Mouse (Mus musculus): ENCODE results near the gene Rpl31.

Rpl31 gene

DNA sequence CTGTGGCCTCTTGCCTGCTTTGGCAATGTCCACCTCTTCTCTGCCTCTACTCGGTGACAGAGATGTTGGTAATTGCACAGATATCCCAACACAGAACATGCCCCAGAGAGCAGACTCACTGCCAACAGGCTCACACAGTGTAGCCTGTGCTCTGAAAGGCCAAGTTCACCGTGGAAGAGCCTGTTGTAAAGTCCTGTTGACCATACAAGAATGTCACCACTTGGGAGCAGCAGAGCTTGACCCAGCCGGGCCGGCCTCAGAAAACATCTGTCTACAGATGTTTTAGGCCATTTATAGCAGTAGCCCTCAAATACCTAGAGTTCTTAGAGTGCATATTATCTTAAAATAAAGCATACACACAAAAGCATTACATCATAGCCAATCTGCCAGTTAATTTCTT is 39.5 kb downstream of the Rpl31 start:
- peak; percentile 11 for DNase-seq

DNA sequence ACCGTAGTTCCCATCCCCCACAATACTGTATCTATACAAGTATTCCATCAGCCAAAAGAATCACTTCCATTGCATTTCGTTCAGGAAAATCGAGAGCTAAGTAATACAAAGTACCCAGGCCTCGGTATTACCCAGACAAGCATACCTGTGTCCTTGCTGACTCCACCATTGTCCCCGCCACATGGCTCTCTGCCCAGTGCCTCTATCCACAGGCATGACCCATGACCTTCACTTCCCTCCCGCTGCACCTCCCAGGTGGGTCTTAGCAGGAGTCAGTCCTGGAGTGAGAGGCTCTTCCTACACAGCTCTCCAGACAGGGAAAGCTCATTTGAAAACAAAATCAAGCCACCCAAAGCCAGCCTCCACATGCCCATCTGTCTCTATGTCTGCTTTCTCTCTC is 40.5 kb downstream of the Rpl31 start:
- DNase-seq, result peak; percentile 26

DNA sequence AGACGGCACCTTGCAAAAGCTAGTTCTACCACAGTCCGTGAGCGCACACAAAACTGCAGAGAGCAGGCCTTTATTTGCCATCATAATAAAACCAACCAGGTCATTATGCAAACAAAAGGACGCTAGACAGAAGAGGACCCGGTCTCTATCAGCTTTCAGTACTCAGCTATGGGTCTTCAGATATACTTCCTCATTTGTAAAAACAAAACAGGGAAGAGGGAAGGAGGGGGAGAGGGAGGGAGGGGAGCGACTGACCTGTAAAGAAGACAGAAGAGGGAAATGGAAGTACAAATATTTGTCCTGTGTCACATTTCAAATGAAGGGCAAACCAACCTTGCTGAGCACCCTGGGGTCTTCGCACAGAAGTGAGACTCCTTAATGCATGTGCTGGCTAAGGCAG is 41.0 kb downstream of the Rpl31 start:
- no peak for DNase-seq

DNA sequence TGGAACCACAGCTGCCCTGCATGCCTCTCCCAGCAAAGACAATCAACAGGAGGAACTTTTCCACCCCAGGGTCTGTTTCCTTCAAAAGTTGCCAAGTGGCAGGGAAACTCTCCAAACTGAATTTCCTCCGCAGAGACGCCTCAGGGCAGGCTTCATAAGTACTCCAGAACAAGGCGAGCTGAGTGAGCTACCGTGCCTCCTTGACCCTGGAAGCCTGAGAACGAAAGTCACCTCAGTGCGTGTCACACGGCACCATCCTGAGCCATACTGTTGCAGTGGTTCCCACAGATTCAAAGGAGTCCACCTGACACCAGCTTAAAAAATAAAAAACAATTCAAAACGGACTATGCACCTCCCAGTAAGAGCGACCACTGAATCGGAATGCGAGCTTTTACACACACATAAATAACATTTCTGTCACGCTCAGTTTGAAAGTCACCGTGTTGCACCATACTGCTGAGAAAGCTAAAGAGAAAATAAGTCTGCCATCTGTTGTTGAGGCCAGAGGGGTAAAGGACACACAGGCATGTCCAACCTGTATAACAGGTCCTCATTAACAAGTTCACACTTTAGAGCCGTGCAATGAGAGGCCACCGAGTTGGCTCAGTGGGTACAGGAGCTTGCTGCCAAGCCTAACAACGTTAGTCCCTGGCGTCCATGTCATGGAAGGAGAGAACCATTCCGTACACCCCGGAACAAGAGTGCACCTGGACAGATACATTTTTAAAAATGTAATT is 42.6 kb downstream of the Rpl31 start:
- peak; percentile 53 for DNase-seq

DNA sequence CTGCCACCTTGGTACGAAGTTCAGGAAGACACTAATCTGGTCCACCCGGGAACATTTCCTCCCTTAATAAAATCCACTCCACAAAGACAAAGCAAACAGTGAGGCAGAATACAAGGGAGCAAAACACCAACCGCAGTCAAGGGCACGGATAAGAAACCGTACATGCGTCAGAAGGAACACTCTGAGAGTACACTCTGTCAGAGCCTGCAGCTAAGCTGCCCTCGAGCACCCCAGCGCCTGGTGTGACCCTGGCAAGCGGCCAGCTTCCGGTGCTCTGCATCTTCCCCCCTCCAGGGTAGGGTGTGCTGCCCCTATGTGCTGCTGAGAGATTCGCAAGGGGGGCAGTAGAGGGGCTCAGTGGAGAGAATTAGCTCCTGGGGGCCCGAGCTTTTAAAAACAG is 50.2 kb downstream of the Rpl31 start:
- peak; percentile 50 for DNase-seq

DNA sequence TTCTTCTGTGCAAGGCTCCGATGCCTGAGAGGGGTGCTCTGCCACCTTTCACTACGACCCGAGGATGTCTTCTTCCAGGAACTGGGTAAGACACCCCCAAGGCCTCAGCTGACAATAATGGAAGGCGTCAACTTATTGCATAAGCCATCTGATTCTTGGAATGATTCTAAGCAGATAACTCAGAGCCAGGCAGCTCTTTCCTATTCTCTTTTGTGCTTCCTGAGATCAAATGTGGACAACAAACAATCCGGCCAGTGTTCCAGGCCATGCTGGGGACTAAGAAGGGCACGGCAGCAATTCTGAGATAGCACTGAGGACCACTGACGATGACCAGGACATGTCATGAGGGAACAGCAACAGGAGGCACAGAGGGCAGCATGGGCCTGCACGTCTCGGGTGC is 51.2 kb downstream of the Rpl31 start:
- no peak for DNase-seq

DNA sequence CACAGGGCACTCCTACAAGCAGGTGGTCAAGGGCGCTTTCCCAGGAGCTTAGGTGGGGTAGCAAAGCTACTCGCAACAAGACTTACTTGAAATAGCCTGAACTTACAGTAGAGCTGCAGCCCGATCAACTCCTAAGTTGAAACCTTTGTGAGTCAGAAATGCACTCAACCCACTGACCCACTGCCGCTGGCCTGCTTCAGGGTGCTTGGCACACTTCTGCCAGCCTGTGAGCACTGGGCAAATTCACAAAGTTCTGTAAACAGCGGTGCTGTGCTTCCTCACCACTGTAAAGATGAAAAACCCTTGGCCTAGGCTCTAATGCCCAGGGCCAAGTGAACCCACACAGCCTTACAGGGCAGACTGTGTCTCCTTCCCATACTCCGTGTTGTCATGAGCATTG is 53.3 kb downstream of the Rpl31 start:
- no peak for DNase-seq
